Mouse (Mus musculus): Measurements from ENCODE around the gene Unc5c.

GRCm38 (mm10) chr3:141689113-141689512 lies 224.1 kb downstream of the Unc5c start:
- TF ChIP-seq CTCF (IDR thresholded peaks at IDR 0.05; ENCODE audit: insufficient read depth, low read length) (no peak), POLR2A (IDR thresholded peaks at IDR 0.05; ENCODE audit: borderline replicate concordance, extremely low read depth, low read depth, low read length) (no peak)

Data from lung, adult 2 months (tissue).